In the genomic region with DNA sequence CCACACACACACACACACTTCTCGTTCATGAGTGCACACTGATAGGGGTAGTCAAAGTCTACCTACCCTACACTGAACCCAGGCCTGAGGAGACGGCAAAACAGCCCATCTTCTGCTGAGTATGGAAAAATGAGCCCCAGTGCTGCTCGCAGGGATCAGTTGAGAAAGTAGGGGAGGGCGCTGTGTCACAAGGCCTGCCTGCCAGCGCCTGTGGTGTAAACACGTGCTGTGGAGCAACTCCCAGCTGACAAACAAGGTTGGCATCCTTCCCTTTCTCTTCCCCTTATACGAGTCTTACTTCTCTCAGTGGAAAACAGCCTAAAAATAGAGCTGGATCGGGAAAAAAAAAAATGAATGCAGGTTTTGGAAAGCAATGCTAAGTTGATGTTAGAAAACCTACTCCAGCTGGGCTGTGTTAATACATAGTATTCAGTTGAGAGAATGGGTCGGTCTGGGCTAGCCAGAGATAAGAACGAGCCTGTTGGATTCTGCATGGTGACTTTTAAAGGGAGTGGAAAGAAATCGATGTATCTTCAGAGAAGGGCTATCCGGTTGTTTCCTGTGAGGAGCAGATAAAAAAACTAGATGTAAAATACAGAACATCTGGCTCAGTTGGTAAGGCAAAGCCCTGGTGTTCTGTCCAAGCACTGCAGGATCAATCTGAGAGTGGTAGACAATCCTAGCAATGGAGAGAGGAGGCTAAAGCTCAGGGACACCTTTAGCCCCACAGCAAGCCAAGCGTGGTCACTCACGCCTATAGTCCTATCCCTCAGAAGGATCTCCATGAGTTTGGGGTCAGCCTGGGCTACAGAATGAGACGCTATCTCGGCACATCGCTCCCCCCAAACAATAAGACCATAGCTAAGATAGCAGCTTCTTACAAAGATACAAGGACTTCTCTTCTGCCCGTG, we compare ENCODE assay signal across 9 mouse cellular contexts. TPM values are rescaled to one million over a fixed set of nuclear protein-coding genes. Genes with fewer than 3 reads are reported as not detected.
DNase-seq lines count a peak whose midpoint lies in the region; ATAC-seq and TF ChIP-seq lines count a peak whose summit lies in the region.
"Had no signal": no experiment of that assay in that cellular context is flagged by ENCODE, and none has a peak within 500 bp of the region (broad histone marks: within the 10 kb centered on the region; RNA-seq: fewer than 3 reads in every experiment).

No protein-coding gene starts in this region.

- no peak overlapping the region for H3K4me2 ChIP-seq in forebrain, embryonic 15.5 days (replicated peaks)
- H3K4me2 ChIP-seq in forebrain, embryonic 12.5 days = no peak overlapping the region
- H3K4me2 ChIP-seq: midbrain, embryonic 12.5 days had no signal

- peak; percentile 47 for DNase-seq in MEL (ENCODE audit: low read depth, low spot score)
- peak; percentile 86 for DNase-seq in gastrocnemius, adult 2 months
- peak; percentile 55 for DNase-seq in kidney, postnatal 10 days
- DNase-seq in spleen, postnatal 10 days (ENCODE audit: low spot score in 2 of 2) = no peak
- no peak for DNase-seq in thymus, adult 18-20 months

- intact Hi-C loops in gastrocnemius, adult 2 months (cut with DNase I) = no loop called here

- H3K27ac ChIP-seq in forebrain, embryonic 15.5 days (replicated peaks) = no peak overlapping the region
- no peak overlapping the region for H3K27ac ChIP-seq in forebrain, embryonic 12.5 days
- 0 out of 2 replicates have a peak overlapping the region, but pooled peaks have one; percentile 18 for H3K27ac ChIP-seq in MEL (ENCODE audit: control insufficient read depth, low read depth, low read length)
- H3K27ac ChIP-seq in gastrocnemius, adult 2 months = peak overlapping the region; percentile 87
- H3K27ac ChIP-seq: midbrain, embryonic 12.5 days had no signal

- WGBS in forebrain, embryonic 15.5 days = 69% methylated on average over 18 of the region's 18 CpGs
- 80% methylated on average over 18 of the region's 18 CpGs for WGBS in forebrain, embryonic 12.5 days

- ATAC-seq in forebrain, embryonic 15.5 days (replicated peaks) = peak; percentile 48
- no peak for ATAC-seq in forebrain, embryonic 12.5 days (ENCODE audit: low FRiP score)

- TF ChIP-seq EP300 in MEL (IDR thresholded peaks at IDR 0.05; ENCODE audit: low read depth in 1 of 2, low read length in 2 of 2) = peak in 1 of 2 experiments; percentile 41; a peak in 2 of 4 replicates

- H3K9me3 ChIP-seq in forebrain, embryonic 15.5 days = no peaks in the 10 kb centered on the region
- H3K9me3 ChIP-seq in forebrain, embryonic 12.5 days = no peaks in the 10 kb centered on the region
- H3K9me3 ChIP-seq in MEL (replicated peaks; ENCODE audit: insufficient read depth, low read length) = no peaks in the 10 kb centered on the region
- H3K9me3 ChIP-seq in megakaryocyte, embryonic 14.5 days = no peaks in the 10 kb centered on the region
- H3K9me3 ChIP-seq: midbrain, embryonic 12.5 days had no signal

- no peak for TF ChIP-seq POLR2A in MEL (IDR thresholded peaks at IDR 0.05; ENCODE audit: control insufficient read depth in 1 of 2, insufficient read depth in 1 of 2, low read depth in 1 of 2, low read length in 2 of 2, poor library complexity in 1 of 2)

- H3K36me3 ChIP-seq in forebrain, embryonic 15.5 days = no peaks in the 10 kb centered on the region
- no peaks in the 10 kb centered on the region for H3K36me3 ChIP-seq in forebrain, embryonic 12.5 days (replicated peaks)
- no peaks in the 10 kb centered on the region; a peak in 1 of 4 replicates for H3K36me3 ChIP-seq in MEL (ENCODE audit: control insufficient read depth in 1 of 2, insufficient read depth in 2 of 2, low read length in 2 of 2)
- peaks cover 53% of the 10 kb centered on the region for H3K36me3 ChIP-seq in megakaryocyte, embryonic 14.5 days (replicated peaks; ENCODE audit: low read length)
- H3K36me3 ChIP-seq: midbrain, embryonic 12.5 days had no signal

- TF ChIP-seq RAD21 in MEL (IDR thresholded peaks at IDR 0.05; ENCODE audit: low read depth, low read length) = no peak

- H3K9ac ChIP-seq in forebrain, embryonic 15.5 days (replicated peaks) = no peak overlapping the region
- H3K9ac ChIP-seq in forebrain, embryonic 12.5 days = no peak overlapping the region
- H3K9ac ChIP-seq in MEL (ENCODE audit: control insufficient read depth, low read depth, low read length, poor library complexity, severe bottlenecking) = no peak overlapping the region
- H3K9ac ChIP-seq: midbrain, embryonic 12.5 days had no signal

- no peaks in the 10 kb centered on the region for H3K79me2 ChIP-seq in MEL (ENCODE audit: control insufficient read depth, insufficient read depth, low read length, poor library complexity)

- no peak overlapping the region for H3K4me3 ChIP-seq in forebrain, embryonic 15.5 days
- no peak overlapping the region for H3K4me3 ChIP-seq in forebrain, embryonic 12.5 days (replicated peaks)
- no peak overlapping the region for H3K4me3 ChIP-seq in MEL (ENCODE audit: control insufficient read depth in 1 of 2, insufficient read depth in 1 of 2, low read depth in 2 of 2, low read length in 2 of 2)
- H3K4me3 ChIP-seq in gastrocnemius, adult 2 months = peak overlapping the region; percentile 55
- peak overlapping the region; percentile 48 for H3K4me3 ChIP-seq in megakaryocyte, embryonic 14.5 days (replicated peaks)
- H3K4me3 ChIP-seq: midbrain, embryonic 12.5 days had no signal

- no peaks in the 10 kb centered on the region for H3K4me1 ChIP-seq in forebrain, embryonic 15.5 days
- no peaks in the 10 kb centered on the region for H3K4me1 ChIP-seq in forebrain, embryonic 12.5 days
- peaks cover 0 to 8% of the 10 kb centered on the region in 2 experiments; a peak in 2 of 4 replicates for H3K4me1 ChIP-seq in MEL (ENCODE audit: control insufficient read depth in 1 of 2, insufficient read depth in 2 of 2, low read length in 2 of 2)
- peaks cover 59% of the 10 kb centered on the region for H3K4me1 ChIP-seq in megakaryocyte, embryonic 14.5 days
- H3K4me1 ChIP-seq: midbrain, embryonic 12.5 days had no signal

- no peak for TF ChIP-seq CTCF in MEL (IDR thresholded peaks at IDR 0.05 in 2 of 3, conservative IDR thresholded peaks at IDR 0.05 in 1 of 3; ENCODE audit: control insufficient read depth in 1 of 3, insufficient read depth in 1 of 3, low read depth in 2 of 3, low read length in 3 of 3, poor library complexity in 1 of 3, severe bottlenecking in 1 of 3)
- no peak for TF ChIP-seq CTCF in gastrocnemius, adult 2 months (IDR thresholded peaks at IDR 0.05)

- H3K27me3 ChIP-seq in forebrain, embryonic 15.5 days = no peaks in the 10 kb centered on the region
- no peaks in the 10 kb centered on the region for H3K27me3 ChIP-seq in forebrain, embryonic 12.5 days
- no peaks in the 10 kb centered on the region for H3K27me3 ChIP-seq in MEL (ENCODE audit: control insufficient read depth in 1 of 2, insufficient read depth in 2 of 2, low read length in 2 of 2)
- no peaks in the 10 kb centered on the region for H3K27me3 ChIP-seq in megakaryocyte, embryonic 14.5 days (replicated peaks)
- H3K27me3 ChIP-seq: midbrain, embryonic 12.5 days had no signal

TF ChIP-seq in MEL, 35 proteins besides CTCF, POLR2A, EP300 and RAD21:
- TF ChIP-seq GATA1 (IDR thresholded peaks at IDR 0.05; ENCODE audit: low read depth, low read length) = peak; percentile 53; the same call in 1 of the 2 replicates
- TF ChIP-seq BHLHE40 (IDR thresholded peaks at IDR 0.05; ENCODE audit: borderline replicate concordance, low read depth, low read length) = peak; percentile 40; the same call in 1 of the 2 replicates
- TF ChIP-seq KAT2A (conservative IDR thresholded peaks at IDR 0.05; ENCODE audit: low read depth, low read length) = no peak
- TF ChIP-seq USF1 (IDR thresholded peaks at IDR 0.05; ENCODE audit: low read depth, low read length) = peak; percentile 23; the same call in 1 of the 2 replicates
- TF ChIP-seq TAL1 (IDR thresholded peaks at IDR 0.05; ENCODE audit: low read length) = peak; percentile 8; the same call in 1 of the 2 replicates
- no peak for TF ChIP-seq SMC3 (IDR thresholded peaks at IDR 0.05; ENCODE audit: low read depth, low read length)

RNA-seq across cellular contexts. Expression of gene Pfkfb3, which starts 40.6 kb away (rescaled TPM):
- 32.5 and 33.5 TPM in 2 replicates for polyA plus RNA-seq in forebrain, embryonic 15.5 days (2015; fragmentation: Nextera tagmentation; extraction: Ambion mirVana)
- polyA plus RNA-seq in forebrain, embryonic 12.5 days (2016; fragmentation: Nextera tagmentation; extraction: Ambion mirVana) = 19.6 and 20.8 TPM in 2 replicates
- total RNA-seq in MEL (2012; rRNA removed) = 7.2 and 9.9 TPM in 2 replicates
- polyA plus RNA-seq in MEL (2012; ENCODE audit: insufficient read depth in 1 of 2, insufficient read length in 2 of 2, low read depth in 1 of 2, low replicate concordance in 2 of 2, missing spikeins in 1 of 2) = 10 to 100 TPM in 1 of 2 experiments, not detected in 1; 13.8 TPM
- total RNA-seq in gastrocnemius, adult 2 months (2021) = 100 to 1,000 TPM in 1 of 2 experiments, 10 to 100 TPM in 1; 84.9 to 302 TPM
- 5.8 and 10.6 TPM in 2 replicates for polyA plus RNA-seq in megakaryocyte, embryonic 14.5 days (2012; ENCODE audit: insufficient read depth, low replicate concordance)

Comparison
In these comparisons a context has a peak if more than half of its experiments do, and no peak if none do; other contexts are left out.
1. H3K27ac ChIP-seq: peak in MEL (single experiment) and gastrocnemius, adult 2 months (single experiment); none in forebrain, embryonic 15.5 days (single experiment) and forebrain, embryonic 12.5 days (single experiment).
2. H3K4me3 ChIP-seq: peak in gastrocnemius, adult 2 months (single experiment) and megakaryocyte, embryonic 14.5 days (single experiment); none in forebrain, embryonic 15.5 days (single experiment), forebrain, embryonic 12.5 days (single experiment) and MEL (0 of 2).
3. DNase-seq: peak in MEL (single experiment), gastrocnemius, adult 2 months (single experiment) and kidney, postnatal 10 days (single experiment); none in spleen, postnatal 10 days (0 of 2) and thymus, adult 18-20 months (0 of 2).